Mouse (Mus musculus) heart, adult 2 months (tissue): ENCODE results near the gene Tbx21. TPM values are rescaled to one million over a fixed set of nuclear protein-coding genes. Genes with fewer than 3 reads are reported as not detected.

Experiments used
- DNase-seq, 2 experiments: peaks; one replicate each; pipeline ENCODE4 v3.0.0; 2021
- H3K27ac ChIP-seq: fragments of 200-600 bp; 2 replicates; pipeline ENCODE4 v1.8.1; 2022
- H3K27me3 ChIP-seq: fragments of 200-500 bp; 2 replicates; pipeline ENCODE4 v1.6.1; 2012; ENCODE audit warnings: mild to moderate bottlenecking, low read length, inconsistent platforms, mixed read lengths; ENCODE audit not compliant: control insufficient read depth, insufficient read depth
- H3K36me3 ChIP-seq: fragments of 200-500 bp; 2 replicates; pipeline ENCODE4 v1.6.1; 2012; ENCODE audit warnings: low read length, inconsistent platforms; ENCODE audit not compliant: control insufficient read depth, insufficient read depth
- H3K4me1 ChIP-seq: fragments of 200-500 bp; 2 replicates; pipeline ENCODE4 v1.6.1; 2011; ENCODE audit warnings: low read length; ENCODE audit not compliant: control insufficient read depth, insufficient read depth
- H3K4me3 ChIP-seq: fragments of 200-600 bp; 2 replicates; pipeline ENCODE4 v1.8.1; 2022
- H3K79me2 ChIP-seq: fragments of 200-500 bp; replicated peaks from 2 replicates; pipeline ENCODE4 v1.6.1; 2012; ENCODE audit warnings: mild to moderate bottlenecking, inconsistent platforms, low read length, moderate library complexity, mixed read lengths; ENCODE audit not compliant: control insufficient read depth, insufficient read depth
- H3K9ac ChIP-seq: fragments of 200-500 bp; 2 replicates; pipeline ENCODE4 v1.6.1; 2012; ENCODE audit warnings: low read depth, mild to moderate bottlenecking, control low read depth, inconsistent platforms, low read length, mixed read lengths
- CTCF ChIP-seq: fragments of 200-600 bp; IDR thresholded peaks from 2 replicates; pipeline ENCODE4 v1.8.1; 2022; ENCODE audit warnings: antibody characterized with exemption, mild to moderate bottlenecking, moderate library complexity
- EP300 ChIP-seq: fragments of 200-500 bp; IDR thresholded peaks from 2 replicates; pipeline ENCODE4 v1.6.1; 2011; ENCODE audit warnings: low read depth, low read length, control low read depth; ENCODE audit not compliant: insufficient read depth
- POLR2A ChIP-seq: fragments of 200-500 bp; IDR thresholded peaks from 2 replicates; pipeline ENCODE4 v1.6.1; 2011; ENCODE audit warnings: mild to moderate bottlenecking, low read depth, low read length, control low read depth; ENCODE audit not compliant: insufficient read depth
- WGBS: fragments of 180-500 bp; shearing (Covaris S2); methylation state at CpG from one replicate; pipeline ENCODE4 v1.1.7; 2018; 5-methylcytosine and 5-hydroxymethylcytosine counted together
- intact Hi-C: fragments of 180-260 bp; cut with DNase I; formaldehyde crosslinking; loops from one replicate; pipeline ENCODE4 v1.15.1; 2025
- polyA plus RNA-seq: library from polyadenylated mRNA; depleted of rRNA; stranded (reverse); fragments of >200 nt; gene quantifications from 2 replicates; pipeline ENCODE4 v1.2.3, GENCODE M21; 2012
- total RNA-seq, 2 experiments: library from RNA; stranded (reverse); gene quantifications; 2 replicates each; pipeline ENCODE4 v1.2.3; 2021

Gene Tbx21
- total and polyA plus RNA-seq, 3 experiments = 0.45 TPM; not detected in 2

- 65% methylated on average over 15 of the region's 15 CpGs for WGBS
- Histone ChIP-seq H3K4me3 (peak overlapping the region; percentile 36; the same call in 1 of the 2 replicates), H3K4me1 (peaks cover 2% of the 10 kb centered on the region; the same call in 1 of the 2 replicates), H3K9ac (peak overlapping the region; percentile 85), H3K27me3 (no peaks in the 10 kb centered on the region), H3K36me3 (no peaks in the 10 kb centered on the region), H3K79me2 (no peaks in the 10 kb centered on the region), H3K27ac (no peak overlapping the region)
- no peak for DNase-seq
- intact Hi-C loops = no loop called here
- TF ChIP-seq CTCF (no peak), POLR2A (no peak), EP300 (no peak)
These were observed 24.1 kb upstream of the Tbx21 start for GRCm38 (mm10) chr11:97139256-97139655.

GRCm38 (mm10) chr11:97138554-97139226 lies 23.6 kb upstream of the Tbx21 start:
- Histone ChIP-seq H3K36me3 (no peaks in the 10 kb centered on the region), H3K27ac (no peak overlapping the region), H3K27me3 (no peaks in the 10 kb centered on the region), H3K79me2 (no peaks in the 10 kb centered on the region), H3K4me3 (peak overlapping the region; percentile 36; the same call in 1 of the 2 replicates), H3K4me1 (peaks cover 2% of the 10 kb centered on the region; the same call in 1 of the 2 replicates), H3K9ac (peak overlapping the region; percentile 85)
- DNase-seq = peak; percentile 32 to 39
- WGBS = 68% methylated on average over 69 of the region's 69 CpGs
- intact Hi-C loops = no loop called here
- TF ChIP-seq EP300 (no peak), POLR2A (no peak), CTCF (no peak)

- whole genome bisulfite sequencing = 34% methylated on average over 5 of the region's 5 CpGs
- DNase-seq = no peak
- Histone ChIP-seq H3K9ac (no peak overlapping the region), H3K4me3 (no peak overlapping the region), H3K36me3 (no peaks in the 10 kb centered on the region), H3K27me3 (no peaks in the 10 kb centered on the region), H3K27ac (no peak overlapping the region), H3K79me2 (no peaks in the 10 kb centered on the region), H3K4me1 (no peaks in the 10 kb centered on the region; the same call in 1 of the 2 replicates)
- no peak for TF ChIP-seq CTCF
- TF ChIP-seq EP300 = no peak
- TF ChIP-seq POLR2A = no peak
- intact Hi-C loops = no loop called here
These were observed 18.1 kb upstream of the Tbx21 start for GRCm38 (mm10) chr11:97133270-97133669.

- no peaks in the 10 kb centered on the region for H3K27me3 ChIP-seq
- no peak overlapping the region for H3K4me3 ChIP-seq
- 28% methylated on average over 6 of the region's 6 CpGs for WGBS
- no peaks in the 10 kb centered on the region; the same call in 1 of the 2 replicates for H3K4me1 ChIP-seq
- H3K27ac ChIP-seq = no peak overlapping the region
- TF ChIP-seq EP300 = no peak
- no peak for TF ChIP-seq POLR2A
- TF ChIP-seq CTCF = no peak
- no peak overlapping the region for H3K9ac ChIP-seq
- no peak for DNase-seq
- H3K79me2 ChIP-seq = no peaks in the 10 kb centered on the region
- H3K36me3 ChIP-seq = no peaks in the 10 kb centered on the region
- intact Hi-C loops = no loop called here
These were observed 17.1 kb upstream of the Tbx21 start for GRCm38 (mm10) chr11:97132185-97132584.

GRCm38 (mm10) chr11:97131683-97132082 lies 16.6 kb upstream of the Tbx21 start:
- Histone ChIP-seq H3K27me3 (no peaks in the 10 kb centered on the region), H3K79me2 (no peaks in the 10 kb centered on the region), H3K36me3 (no peaks in the 10 kb centered on the region), H3K4me1 (no peaks in the 10 kb centered on the region; the same call in 1 of the 2 replicates), H3K9ac (no peak overlapping the region), H3K4me3 (no peak overlapping the region), H3K27ac (no peak overlapping the region)
- TF ChIP-seq CTCF = no peak
- WGBS = 56% methylated on average over 2 of the region's 2 CpGs
- intact Hi-C loops = no loop called here
- DNase-seq = no peak

GRCm38 (mm10) chr11:97130318-97130717 lies 15.2 kb upstream of the Tbx21 start:
- Histone ChIP-seq H3K79me2 (no peaks in the 10 kb centered on the region), H3K36me3 (no peaks in the 10 kb centered on the region), H3K4me1 (no peaks in the 10 kb centered on the region; the same call in 1 of the 2 replicates), H3K27me3 (no peaks in the 10 kb centered on the region), H3K4me3 (no peak overlapping the region), H3K27ac (no peak overlapping the region), H3K9ac (no peak overlapping the region)
- no peak for DNase-seq
- intact Hi-C loops = no loop called here
- no peak for TF ChIP-seq POLR2A
- TF ChIP-seq EP300 = no peak
- TF ChIP-seq CTCF = no peak
- WGBS = 83% methylated on average over 6 of the region's 7 CpGs
